Mouse (Mus musculus) c-Kit-negative CD71-positive TER-119-positive erythroid progenitor cells, embryonic 14.5 days (primary cell): ENCODE measurements around the gene Ackr3.
A peak's percentile ranks its signal among the peaks of the same experiment; 100 is the strongest.

Source experiments
- DNase-seq: peaks from one replicate; pipeline ENCODE4 v3.0.0-alpha.2; 2013; ENCODE audit warnings: low read depth, low spot score

The Ackr3 gene

DNA sequence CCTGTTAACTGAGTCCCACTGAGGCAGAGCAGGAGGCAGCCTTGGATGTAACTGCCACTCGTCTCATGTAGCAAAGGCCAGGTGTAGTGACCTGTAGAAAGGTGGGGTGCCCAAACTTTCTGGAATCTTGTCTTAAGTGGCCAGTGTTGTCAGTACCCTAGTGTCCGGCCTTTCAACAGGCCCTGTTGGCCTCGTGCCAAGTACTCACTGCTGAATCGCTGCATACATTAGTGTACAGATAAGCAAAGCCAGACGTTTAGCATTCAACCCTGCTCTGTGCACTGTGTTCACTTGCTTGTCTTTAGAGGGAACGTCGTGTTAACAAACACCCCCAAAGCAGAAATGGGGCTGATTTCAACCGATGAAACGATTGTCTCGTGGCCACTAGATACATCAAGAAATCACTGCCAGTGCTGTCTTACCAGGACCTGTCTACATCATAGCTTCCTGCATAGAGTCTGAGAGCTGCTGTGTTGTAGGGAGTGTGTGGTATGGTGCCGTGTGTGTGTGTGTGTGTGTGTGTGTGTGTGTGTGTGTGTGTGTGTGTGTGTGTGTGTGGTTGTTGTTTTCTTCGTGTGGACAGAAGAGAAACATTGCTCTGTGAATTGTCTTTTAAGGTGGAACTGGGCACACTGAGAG is 24.0 kb downstream of the Ackr3 start:
- no peak for DNase-seq

DNA sequence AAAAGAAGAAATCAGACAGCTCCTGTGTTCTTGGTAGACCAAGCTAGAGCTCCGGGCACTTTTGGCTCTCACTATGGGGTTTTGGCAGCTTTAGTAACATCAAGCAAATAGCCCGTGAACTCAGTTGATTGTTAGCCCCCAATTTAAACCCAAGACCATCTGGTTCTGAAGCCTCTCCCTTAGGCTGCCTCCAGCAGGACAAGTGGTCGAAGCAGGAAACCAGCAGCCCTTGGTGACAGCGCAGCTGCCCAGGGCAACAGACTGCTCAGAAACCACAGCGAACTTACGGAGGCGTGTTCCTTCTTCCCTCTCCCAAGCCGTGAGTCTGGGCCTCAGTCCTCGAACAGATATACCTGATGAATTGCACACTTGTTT is 24.5 kb downstream of the Ackr3 start:
- no peak for DNase-seq

DNA sequence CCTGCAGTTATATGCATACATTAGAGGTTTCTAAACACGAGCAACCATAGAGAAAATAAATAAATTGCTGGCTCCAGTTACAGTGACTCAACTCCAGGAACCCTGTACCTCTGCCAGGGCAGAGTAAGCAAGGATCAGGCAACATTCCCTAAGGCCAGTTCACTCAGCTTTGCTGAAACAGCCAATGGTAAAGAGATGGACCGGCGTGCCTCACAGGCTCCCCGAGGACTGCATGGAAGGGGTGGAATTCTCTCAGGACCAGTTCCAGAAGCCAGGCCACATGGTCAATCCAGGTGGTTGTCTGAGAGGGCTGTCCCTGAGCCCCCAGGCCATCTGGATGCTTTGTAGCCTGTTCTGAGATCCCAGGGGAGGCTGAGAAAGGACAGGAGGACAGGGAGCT is 26.8 kb downstream of the Ackr3 start:
- no peak for DNase-seq

DNA sequence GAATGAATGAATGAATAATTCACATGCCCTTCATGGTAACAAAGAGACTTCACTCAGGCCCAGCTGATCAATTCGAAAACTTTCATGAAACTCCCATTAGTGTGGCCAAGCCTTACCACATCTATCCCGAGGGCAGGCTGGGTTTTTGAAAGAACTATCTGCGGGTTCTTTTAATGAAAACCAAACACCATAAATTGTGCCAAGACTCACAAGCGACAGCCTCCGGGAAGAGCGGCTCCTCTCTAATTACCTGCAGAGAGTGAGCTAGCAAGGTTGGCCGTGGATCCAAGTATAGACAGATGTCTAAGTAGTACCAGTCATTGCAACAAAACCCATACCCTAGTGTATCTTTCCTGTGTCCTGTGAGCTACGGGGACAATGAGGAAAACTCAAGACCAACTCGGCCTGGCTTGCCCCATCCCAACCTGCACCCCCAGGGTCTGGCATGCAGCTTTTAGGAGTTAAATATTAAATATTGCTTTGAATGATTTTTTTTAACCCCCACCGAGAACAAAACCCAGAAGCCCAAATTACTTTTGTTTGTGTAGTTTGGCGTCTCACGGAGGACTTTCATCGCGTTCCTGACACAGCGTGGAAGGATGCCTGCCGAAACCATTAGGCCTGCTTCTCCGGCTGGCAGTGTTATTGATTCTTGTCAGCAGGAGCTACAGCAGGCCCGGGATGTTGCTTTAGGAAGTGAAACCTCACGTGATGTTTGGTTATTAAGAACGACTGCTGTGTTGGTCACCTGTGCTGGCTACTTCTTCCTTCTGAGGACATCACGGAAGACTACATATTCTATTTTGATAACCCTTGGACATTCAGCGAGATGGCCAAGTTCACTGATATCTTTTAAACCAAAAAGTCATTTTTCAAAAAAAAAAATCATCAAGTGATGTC is 28.1 kb downstream of the Ackr3 start:
- no peak for DNase-seq

GRCm38 (mm10) chr1:90232491-90232885 is 28.7 kb downstream of the Ackr3 start:
- no peak for DNase-seq

GRCm38 (mm10) chr1:90234620-90235054 is 30.9 kb downstream of the Ackr3 start:
- DNase-seq: no peak

DNA sequence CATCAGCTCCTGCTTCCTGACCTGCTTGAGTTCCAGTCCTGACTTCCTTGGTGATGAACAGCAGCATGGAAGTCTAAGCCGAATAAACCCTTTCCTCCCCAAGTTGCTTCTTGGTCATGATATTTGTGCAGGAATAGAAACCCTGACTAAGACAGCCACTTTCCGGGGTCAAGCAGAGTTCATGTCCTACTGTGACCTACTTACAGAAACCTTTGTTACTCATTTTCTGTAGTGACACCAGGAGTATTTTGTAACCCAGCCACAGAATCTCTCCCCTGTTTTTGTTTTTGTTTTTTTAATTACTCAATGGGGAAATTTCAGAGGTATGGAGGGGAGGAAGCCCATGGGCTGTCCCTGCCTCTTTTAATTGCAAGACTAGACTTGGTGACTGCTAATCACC is 32.9 kb downstream of the Ackr3 start:
- no peak for DNase-seq

DNA sequence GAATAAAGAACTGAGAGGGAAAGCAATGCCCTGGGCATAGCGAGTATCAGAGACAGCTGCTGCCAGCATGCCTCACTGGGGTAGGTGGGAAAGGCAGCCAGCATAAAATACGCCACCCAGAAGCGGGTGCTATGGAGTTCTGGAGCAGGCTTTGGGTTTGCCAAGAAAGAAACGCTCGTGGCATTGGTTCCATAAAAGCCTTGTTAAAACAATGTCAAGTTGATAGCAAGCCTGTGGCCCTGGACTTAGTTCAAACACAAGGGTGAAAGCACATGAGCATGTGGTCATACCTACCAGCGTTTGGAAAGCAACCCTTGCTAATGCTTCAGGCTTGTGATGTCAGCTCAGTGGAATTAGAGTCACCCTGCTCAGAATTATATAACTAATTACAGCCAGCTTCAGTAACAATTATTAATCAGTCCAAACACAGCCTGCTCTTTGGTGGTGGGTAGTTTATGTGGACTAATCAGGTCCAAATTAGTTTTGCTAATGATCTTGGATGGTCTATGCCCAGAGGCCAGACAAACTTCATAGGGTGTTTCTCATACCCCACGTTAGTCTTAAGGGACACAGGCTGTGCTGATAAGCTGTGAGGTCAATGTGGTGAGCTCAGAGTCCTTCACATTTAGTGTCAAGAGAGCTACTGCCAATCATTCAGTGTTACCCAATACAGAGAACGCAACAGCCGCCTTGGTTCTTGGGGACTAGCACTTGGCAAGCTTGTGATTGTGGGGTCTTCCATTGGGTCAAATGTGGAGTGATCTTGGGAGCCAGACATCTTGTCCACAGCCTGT is 34.5 kb downstream of the Ackr3 start:
- no peak for DNase-seq

DNA sequence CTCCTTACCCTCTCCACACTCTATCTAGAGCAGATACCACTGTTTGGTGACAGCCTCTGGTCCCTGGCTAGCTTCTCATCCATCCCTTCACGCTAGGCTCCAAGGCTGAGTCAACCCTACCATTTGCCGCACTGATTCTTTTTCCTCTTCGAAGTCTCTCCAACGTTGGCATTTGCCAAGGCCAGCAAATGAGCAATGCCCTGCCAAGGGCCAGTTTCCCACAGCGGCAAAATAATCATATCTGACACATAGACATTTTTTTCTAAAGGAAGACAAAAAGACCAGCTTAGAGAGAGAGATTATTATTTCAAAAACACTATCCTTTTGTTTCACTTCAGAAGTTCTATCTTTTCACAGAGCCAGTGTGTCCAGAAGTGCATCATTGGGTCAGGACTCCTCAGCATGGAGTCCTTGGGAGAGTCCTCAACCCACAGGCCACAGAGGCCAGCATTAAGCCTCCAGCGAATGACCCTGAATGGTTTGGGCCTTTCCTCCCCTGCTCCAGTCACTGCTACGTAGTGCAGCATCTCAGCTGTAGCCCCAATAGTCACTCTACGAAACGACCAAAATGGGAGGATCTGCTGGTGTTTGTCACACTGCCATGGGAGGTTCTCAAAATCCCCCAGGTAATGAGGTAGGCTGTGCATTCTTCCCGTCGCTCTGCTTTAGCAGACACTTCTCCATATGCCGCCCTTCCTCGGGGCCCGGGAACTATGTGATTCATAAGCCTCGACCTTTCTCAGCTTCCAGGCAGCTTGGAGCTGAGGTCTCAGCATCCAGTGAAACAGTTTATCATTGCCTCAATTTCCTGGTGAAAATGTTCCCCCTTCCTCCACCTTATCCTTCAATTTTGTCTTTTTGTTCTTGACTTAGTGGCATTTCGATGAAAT is 35.8 kb downstream of the Ackr3 start:
- DNase-seq: no peak

DNA sequence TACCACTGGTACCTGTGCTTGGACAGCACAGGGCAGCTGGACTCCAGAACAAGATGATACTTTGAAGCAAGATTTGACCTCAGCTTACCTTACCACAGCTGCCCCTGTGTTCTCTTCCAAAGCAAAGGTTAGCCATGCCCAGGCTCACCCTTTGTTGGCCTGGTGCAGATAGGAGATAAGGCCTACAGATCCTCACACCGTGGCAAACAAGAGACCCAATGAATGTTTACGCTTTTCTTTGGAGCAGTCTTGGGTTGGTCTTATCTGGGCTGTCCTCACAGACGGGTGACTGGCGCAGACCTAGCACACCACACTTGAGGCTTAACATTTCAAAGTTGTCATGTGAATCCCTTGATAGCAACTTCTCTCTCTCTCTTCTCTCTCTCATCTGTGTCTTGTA is 36.5 kb downstream of the Ackr3 start:
- no peak for DNase-seq

DNA sequence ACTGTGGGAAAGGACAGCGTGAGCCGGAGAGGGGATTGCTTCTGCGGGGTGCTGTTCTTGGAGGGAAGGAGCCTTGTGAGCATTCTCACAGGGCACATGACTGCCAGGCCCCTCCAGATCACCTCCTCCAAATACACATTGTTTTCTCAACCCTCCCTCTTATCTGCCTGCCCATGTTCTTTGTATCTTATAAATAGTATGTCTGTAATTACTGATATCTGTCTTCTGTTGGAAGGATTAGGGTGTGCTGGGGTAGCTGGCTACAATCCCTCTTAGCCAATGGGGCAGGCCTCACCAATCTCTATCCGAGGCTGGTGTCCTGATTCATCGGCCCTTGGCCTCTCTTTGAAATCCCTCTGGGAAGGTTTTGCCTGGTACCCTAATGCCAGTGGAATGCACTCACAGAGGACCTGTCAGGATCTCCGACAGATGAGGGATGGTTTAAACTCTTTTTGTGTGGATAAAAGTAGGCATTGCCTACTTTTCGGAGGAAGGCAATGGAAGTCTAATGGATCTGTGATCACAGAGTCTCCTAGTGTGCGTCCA is 38.7 kb downstream of the Ackr3 start:
- DNase-seq: no peak

DNA sequence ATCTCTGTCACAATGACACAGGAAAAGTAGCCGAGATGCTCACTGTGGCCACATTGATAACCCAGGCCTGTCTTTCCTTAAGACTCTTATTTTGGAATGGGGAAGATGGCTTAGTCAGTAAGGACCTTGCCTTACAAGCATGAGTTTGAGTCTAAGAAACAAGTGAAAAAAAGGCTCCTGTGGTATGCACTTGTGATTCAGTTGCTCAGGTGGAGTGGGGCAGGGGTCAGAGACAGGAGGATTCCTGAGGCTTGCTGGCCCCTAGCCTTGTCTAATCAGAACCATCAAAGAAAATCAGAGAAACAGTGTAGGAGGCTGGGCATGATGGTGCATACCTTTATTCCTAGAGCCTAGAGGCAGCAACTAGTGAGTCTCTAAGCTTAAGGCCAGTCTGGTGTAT is 40.8 kb downstream of the Ackr3 start:
- no peak for DNase-seq

- DNase-seq: no peak
These were observed 41.8 kb downstream of the Ackr3 start for GRCm38 (mm10) chr1:90245533-90245932.

GRCm38 (mm10) chr1:90246035-90246434 is 42.3 kb downstream of the Ackr3 start:
- no peak for DNase-seq

DNA sequence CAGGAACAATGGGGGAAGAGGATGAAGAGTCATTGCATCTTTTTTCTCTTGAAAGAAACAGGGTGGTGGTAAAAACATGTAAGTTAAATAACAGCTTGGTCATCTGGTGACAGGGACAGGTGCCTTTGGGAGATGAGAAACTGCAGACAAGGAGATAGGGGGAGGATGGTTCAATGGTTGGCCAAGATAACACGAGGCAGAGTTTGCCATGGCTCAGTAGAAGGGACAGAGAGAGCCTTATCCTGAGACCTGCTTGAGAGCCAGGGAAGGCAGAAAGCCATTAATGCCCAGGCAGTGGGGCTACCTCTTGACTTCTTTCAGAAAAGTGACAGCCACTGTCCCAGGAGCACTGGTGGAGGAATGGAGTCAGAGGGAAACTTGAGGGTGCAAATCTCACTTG is 43.0 kb downstream of the Ackr3 start:
- DNase-seq: peak; percentile 60

DNA sequence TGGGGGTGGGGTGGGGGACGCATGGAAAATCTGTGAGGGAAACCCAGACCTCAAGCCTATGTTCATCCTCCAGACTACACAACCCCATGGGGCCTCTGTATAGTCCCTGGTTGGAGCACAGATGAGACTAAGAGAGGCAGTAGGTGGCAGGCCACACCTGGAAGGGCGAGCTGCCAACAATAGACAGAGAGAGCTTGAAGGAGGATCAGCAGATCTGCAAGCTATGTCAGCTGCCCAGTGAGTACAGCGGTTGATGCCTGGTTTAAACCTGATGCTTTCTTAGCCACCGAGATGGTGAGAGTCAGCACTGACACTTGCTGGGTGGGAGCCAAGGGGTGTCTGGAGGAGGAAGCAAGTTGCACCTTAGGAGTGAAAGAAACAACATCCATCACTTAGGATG is 43.5 kb downstream of the Ackr3 start:
- no peak for DNase-seq

GRCm38 (mm10) chr1:90247756-90248541 is 44.2 kb downstream of the Ackr3 start:
- peak; percentile 60 for DNase-seq

- no peak for DNase-seq
These were observed 45.4 kb downstream of the Ackr3 start for GRCm38 (mm10) chr1:90248966-90249735.

DNA sequence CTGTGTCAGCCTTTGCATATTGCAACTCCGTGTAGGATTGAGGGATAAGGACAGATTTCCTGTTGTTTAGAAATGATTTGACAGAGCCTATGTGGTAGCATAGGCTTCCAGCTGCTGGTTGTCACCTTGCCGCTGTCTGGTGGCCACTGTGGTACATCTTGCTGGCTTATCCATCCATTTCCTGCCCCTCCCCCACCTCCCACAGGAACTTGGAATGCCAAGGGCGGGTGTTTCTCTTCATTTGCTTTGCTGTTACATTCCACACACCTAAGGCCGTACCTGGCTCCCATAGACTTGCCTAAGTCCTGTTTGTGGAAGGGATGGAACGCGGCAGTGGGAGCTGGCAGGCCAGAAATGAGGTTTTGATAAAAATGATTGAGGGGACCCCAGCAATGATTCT is 46.6 kb downstream of the Ackr3 start:
- no peak for DNase-seq

GRCm38 (mm10) chr1:90251156-90251555 is 47.4 kb downstream of the Ackr3 start:
- DNase-seq: no peak
